ENCODE assay signal across 9 mouse cellular contexts in genomic region chr11:60412173-60412572, GRCm38 (mm10). TPM values are rescaled to one million over a fixed set of nuclear protein-coding genes. Genes with fewer than 3 reads are reported as not detected.
A peak's percentile ranks its signal among the peaks of the same experiment; 100 is the strongest.
DNase-seq lines count a peak whose midpoint lies in the region; ATAC-seq and TF ChIP-seq lines count a peak whose summit lies in the region.
"Had no signal": no experiment of that assay in that cellular context is flagged by ENCODE, and none has a peak within 500 bp of the region (broad histone marks: within the 10 kb centered on the region; RNA-seq: fewer than 3 reads in every experiment).

No protein-coding gene starts in this region.

- peak; percentile 88 for TF ChIP-seq CTCF in kidney, postnatal 0 days (IDR thresholded peaks at IDR 0.05; ENCODE audit: low read depth)
- TF ChIP-seq CTCF in lung, adult 2 months (IDR thresholded peaks at IDR 0.05; ENCODE audit: insufficient read depth, low read length), result peak; percentile 28; the same call in 1 of the 2 replicates

- H3K4me1 ChIP-seq in kidney, postnatal 0 days (replicated peaks; ENCODE audit: insufficient read depth, low read length), result peaks cover 4% of the 10 kb centered on the region; the same call in 1 of the 2 replicates
- no peaks in the 10 kb centered on the region for H3K4me1 ChIP-seq in lung, adult 2 months (ENCODE audit: control insufficient read depth, insufficient read depth, low read length)

- no peak for TF ChIP-seq POLR2A in lung, adult 2 months (IDR thresholded peaks at IDR 0.05; ENCODE audit: borderline replicate concordance, extremely low read depth, low read depth, low read length)

- no peaks in the 10 kb centered on the region for H3K27me3 ChIP-seq in kidney, postnatal 0 days (ENCODE audit: insufficient read depth, low read length)
- no peaks in the 10 kb centered on the region for H3K27me3 ChIP-seq in splenic B cell, adult 2 months (ENCODE audit: control insufficient read depth, insufficient read depth, low read length, poor library complexity, severe bottlenecking)
- H3K27me3 ChIP-seq: liver, embryonic 15.5 days had no signal

- no peak; the same call in 1 of the 2 replicates for ATAC-seq in frontal cortex, adult (ENCODE audit: low TSS enrichment)
- peak; percentile 29; the same call in 1 of the 2 replicates for ATAC-seq in common myeloid progenitor, adult 5-6 weeks (replicated peaks; ENCODE audit: low read depth, poor library complexity, severe bottlenecking)
- no peak for ATAC-seq in kidney, postnatal 0 days (replicated peaks; ENCODE audit: low FRiP score, low read depth)

- H3K9me3 ChIP-seq in kidney, postnatal 0 days (replicated peaks; ENCODE audit: low read length), result no peaks in the 10 kb centered on the region
- H3K9me3 ChIP-seq: liver, embryonic 15.5 days had no signal

- H3K27ac ChIP-seq in kidney, postnatal 0 days, result no peak overlapping the region
- H3K27ac ChIP-seq: liver, embryonic 15.5 days had no signal

- H3K36me3 ChIP-seq in kidney, postnatal 0 days (ENCODE audit: insufficient read depth, low read length), result peaks cover 10% of the 10 kb centered on the region
- peaks cover 6% of the 10 kb centered on the region for H3K36me3 ChIP-seq in splenic B cell, adult 2 months (ENCODE audit: control insufficient read depth, insufficient read depth, low read length, poor library complexity, severe bottlenecking)

- DNase-seq in frontal cortex, adult 2 months (ENCODE audit: extremely low spot score in 1 of 2, low spot score in 1 of 2), result peak; percentile 38 to 92
- DNase-seq in urinary bladder, postnatal 25 days (ENCODE audit: low spot score), result peak; percentile 63
- no peak for DNase-seq in urinary bladder, adult 2 months (ENCODE audit: low spot score)
- DNase-seq in kidney, postnatal 0 days (ENCODE audit: low spot score), result peak; percentile 93
- DNase-seq in lung, adult 2 months, result peak; percentile 39
- peak; percentile 83 for DNase-seq in splenic B cell, adult 2 months (ENCODE audit: low read depth, low spot score)

- H3K4me3 ChIP-seq in kidney, postnatal 0 days (replicated peaks; ENCODE audit: low read depth, low read length), result no peak overlapping the region
- H3K4me3 ChIP-seq in lung, adult 2 months (replicated peaks; ENCODE audit: extremely low read depth, low read depth, low read length), result no peak overlapping the region
- H3K4me3 ChIP-seq: liver, embryonic 15.5 days had no signal

- H3K9ac ChIP-seq in kidney, postnatal 0 days (ENCODE audit: low read depth, low read length), result no peak overlapping the region
- H3K9ac ChIP-seq: liver, embryonic 15.5 days had no signal

- H3K4me2 ChIP-seq in kidney, postnatal 0 days (ENCODE audit: low read length), result no peak overlapping the region
- H3K4me2 ChIP-seq: liver, embryonic 15.5 days had no signal

- 12% methylated on average over 3 of the region's 3 CpGs for WGBS in kidney, postnatal 0 days
- 2% methylated on average over 3 of the region's 3 CpGs for WGBS in lung, adult 2 months

RNA-seq across cellular contexts. Expression of gene Gid4, which starts 4.8 kb away (rescaled TPM):
- 44.8 and 49.9 TPM in 2 replicates for polyA plus RNA-seq in frontal cortex, adult 2 months (2012; rRNA removed)
- polyA plus RNA-seq in urinary bladder, adult 2 months (2012; rRNA removed), result 21.5 and 28.1 TPM in 2 replicates
- total RNA-seq in common myeloid progenitor, adult 5-6 weeks (2017), result 36.5 and 41.0 TPM in 2 replicates
- 18.3 and 19.2 TPM in 2 replicates for polyA plus RNA-seq in kidney, postnatal 0 days (2015; fragmentation: Nextera tagmentation; extraction: Ambion mirVana)
- 32.2 and 36.7 TPM in 2 replicates for polyA plus RNA-seq in lung, adult 2 months (2012; rRNA removed)

RNA-seq across cellular contexts. Expression of gene Atpaf2, which starts 6.1 kb away (rescaled TPM):
- polyA plus RNA-seq in frontal cortex, adult 2 months (2012; rRNA removed), result 29.7 and 32.3 TPM in 2 replicates
- polyA plus RNA-seq in urinary bladder, adult 2 months (2012; rRNA removed), result 24.9 and 25.3 TPM in 2 replicates
- 46.2 and 57.6 TPM in 2 replicates for total RNA-seq in common myeloid progenitor, adult 5-6 weeks (2017)
- polyA plus RNA-seq in kidney, postnatal 0 days (2015; fragmentation: Nextera tagmentation; extraction: Ambion mirVana), result 41.2 and 44.2 TPM in 2 replicates
- polyA plus RNA-seq in lung, adult 2 months (2012; rRNA removed), result 17.6 and 23.8 TPM in 2 replicates

RNA-seq across cellular contexts. Expression of gene Drg2, which starts 42.2 kb away (rescaled TPM):
- 70.4 and 77.4 TPM in 2 replicates for polyA plus RNA-seq in frontal cortex, adult 2 months (2012; rRNA removed)
- polyA plus RNA-seq in urinary bladder, adult 2 months (2012; rRNA removed), result 46.2 and 49.0 TPM in 2 replicates
- 87.4 and 98.2 TPM in 2 replicates for total RNA-seq in common myeloid progenitor, adult 5-6 weeks (2017)
- 77.4 and 80.7 TPM in 2 replicates for polyA plus RNA-seq in kidney, postnatal 0 days (2015; fragmentation: Nextera tagmentation; extraction: Ambion mirVana)
- 31.7 and 40.3 TPM in 2 replicates for polyA plus RNA-seq in lung, adult 2 months (2012; rRNA removed)

RNA-seq across cellular contexts. Expression of gene Myo15, which starts 57.0 kb away (rescaled TPM):
- polyA plus RNA-seq in frontal cortex, adult 2 months (2012; rRNA removed), result 0.15 and 0.20 TPM in 2 replicates
- polyA plus RNA-seq in urinary bladder, adult 2 months (2012; rRNA removed), result 0.03 and 0.06 TPM in 2 replicates
- total RNA-seq in common myeloid progenitor, adult 5-6 weeks (2017), result 0.09 TPM in 1 of 2 replicates, not detected in the other
- 0.13 and 0.19 TPM in 2 replicates for polyA plus RNA-seq in kidney, postnatal 0 days (2015; fragmentation: Nextera tagmentation; extraction: Ambion mirVana)
- 0.43 and 0.45 TPM in 2 replicates for polyA plus RNA-seq in lung, adult 2 months (2012; rRNA removed)

RNA-seq across cellular contexts. Expression of gene Drc3, which starts 59.0 kb away (rescaled TPM):
- polyA plus RNA-seq in frontal cortex, adult 2 months (2012; rRNA removed), result 11.7 and 12.5 TPM in 2 replicates
- polyA plus RNA-seq in urinary bladder, adult 2 months (2012; rRNA removed), result 2.3 and 2.7 TPM in 2 replicates
- total RNA-seq in common myeloid progenitor, adult 5-6 weeks (2017), result 1.6 TPM in 1 of 2 replicates, not detected in the other
- polyA plus RNA-seq in kidney, postnatal 0 days (2015; fragmentation: Nextera tagmentation; extraction: Ambion mirVana), result 2.1 and 2.2 TPM in 2 replicates
- polyA plus RNA-seq in lung, adult 2 months (2012; rRNA removed), result 10.9 and 17.7 TPM in 2 replicates
